In genomic region chr1:166141868-166142267, GRCm38 (mm10) we compare ENCODE assay signal across 5 mouse cellular contexts. TPM values are rescaled to one million over a fixed set of nuclear protein-coding genes. Genes with fewer than 3 reads are reported as not detected.
"Had no signal": no experiment of that assay in that cellular context is flagged by ENCODE, and none has a peak within 500 bp of the region (broad histone marks: within the 10 kb centered on the region; RNA-seq: fewer than 3 reads in every experiment).

No protein-coding gene starts in this region.

RNA-seq across cellular contexts. Expression of gene Gpa33, which starts 11.8 kb away (rescaled TPM):
- total RNA-seq: neutrophil, adult 5-6 weeks had no signal
- polyA plus RNA-seq: neural tube, embryonic 13.5 days; neural tube, embryonic 14.5 days; neural tube, embryonic 15.5 days; spleen, adult 2 months had no signal

RNA-seq across cellular contexts. Expression of gene Dusp27, which starts 14.1 kb away (rescaled TPM):
- total RNA-seq: neutrophil, adult 5-6 weeks had no signal
